8 mouse cellular contexts compared by ENCODE assay signal in genomic region chr9:35115299-35115698, GRCm38 (mm10). TPM values are rescaled to one million over a fixed set of nuclear protein-coding genes. Genes with fewer than 3 reads are reported as not detected.
A peak's percentile ranks its signal among the peaks of the same experiment; 100 is the strongest.
DNase-seq lines count a peak whose midpoint lies in the region; ATAC-seq and TF ChIP-seq lines count a peak whose summit lies in the region.

No protein-coding gene starts in this region.

- H3K79me2 ChIP-seq in C2C12 (ENCODE audit: control insufficient read depth, insufficient read depth), result peaks cover 69% of the 10 kb centered on the region

- peaks cover 44% of the 10 kb centered on the region for H3K4me1 ChIP-seq in heart, embryonic 11.5 days (ENCODE audit: control insufficient read depth, insufficient read depth, low read length)
- peaks cover 26% of the 10 kb centered on the region for H3K4me1 ChIP-seq in forebrain, embryonic 15.5 days
- peaks cover 91% of the 10 kb centered on the region for H3K4me1 ChIP-seq in liver, embryonic 12.5 days

- H3K9me3 ChIP-seq in heart, embryonic 11.5 days (replicated peaks; ENCODE audit: control insufficient read depth, low read length), result no peaks in the 10 kb centered on the region
- no peaks in the 10 kb centered on the region for H3K9me3 ChIP-seq in forebrain, embryonic 15.5 days
- no peaks in the 10 kb centered on the region for H3K9me3 ChIP-seq in liver, embryonic 12.5 days (replicated peaks)

- peak overlapping the region; percentile 59 for H3ac ChIP-seq in C2C12 (ENCODE audit: control insufficient read depth, insufficient read length, low read depth)

- H3K4me2 ChIP-seq in heart, embryonic 11.5 days, result peak overlapping the region; percentile 76
- H3K4me2 ChIP-seq in forebrain, embryonic 15.5 days (replicated peaks), result peak overlapping the region; percentile 64; the same call in 1 of the 2 replicates
- H3K4me2 ChIP-seq in liver, embryonic 12.5 days, result peak overlapping the region; percentile 89

- no peaks in the 10 kb centered on the region; the same call in 1 of the 2 replicates for H3K36me3 ChIP-seq in heart, embryonic 11.5 days (ENCODE audit: control insufficient read depth, insufficient read depth, low read length)
- peaks cover 16% of the 10 kb centered on the region for H3K36me3 ChIP-seq in C2C12 (ENCODE audit: control insufficient read depth, insufficient read depth)
- no peaks in the 10 kb centered on the region for H3K36me3 ChIP-seq in forebrain, embryonic 15.5 days
- peaks cover 50% of the 10 kb centered on the region for H3K36me3 ChIP-seq in liver, embryonic 12.5 days

- no peak for DNase-seq in heart, adult 18-20 months
- DNase-seq in c-Kit-positive CD71-positive TER-119-positive erythroid progenitor cells, embryonic 14.5 days (ENCODE audit: low spot score), result no peak
- no peak for DNase-seq in embryo, embryonic 11 days

- peak overlapping the region; percentile 83 for H3K9ac ChIP-seq in heart, embryonic 11.5 days (ENCODE audit: low read depth, low read length)
- H3K9ac ChIP-seq in forebrain, embryonic 15.5 days (replicated peaks), result no peak overlapping the region
- H3K9ac ChIP-seq in liver, embryonic 12.5 days, result peak overlapping the region; percentile 91

- WGBS in heart, embryonic 11.5 days (ENCODE audit: insufficient replicate concordance), result 59% methylated on average over 4 of the region's 4 CpGs
- WGBS in forebrain, embryonic 15.5 days, result 60% methylated on average over 3 of the region's 4 CpGs
- WGBS in liver, embryonic 12.5 days (ENCODE audit: insufficient replicate concordance), result 39% methylated on average over 3 of the region's 4 CpGs

- H3K27ac ChIP-seq in heart, embryonic 11.5 days (ENCODE audit: low read depth, low read length), result no peak overlapping the region
- no peak overlapping the region for H3K27ac ChIP-seq in forebrain, embryonic 15.5 days (replicated peaks)
- H3K27ac ChIP-seq in liver, embryonic 12.5 days, result peak overlapping the region; percentile 89

- ATAC-seq in heart, embryonic 11.5 days (replicated peaks; ENCODE audit: insufficient number of reproducible peaks, low FRiP score, low TSS enrichment), result no peak
- no peak for ATAC-seq in forebrain, embryonic 15.5 days (replicated peaks)
- ATAC-seq in liver, embryonic 12.5 days, result no peak
- no peak for ATAC-seq in frontal cortex, adult (ENCODE audit: low TSS enrichment)

- peak overlapping the region; percentile 78 for H3K4me3 ChIP-seq in heart, embryonic 11.5 days (ENCODE audit: low read depth, low read length)
- peak overlapping the region; percentile 53 for H3K4me3 ChIP-seq in C2C12 (ENCODE audit: insufficient read depth, poor library complexity, severe bottlenecking)
- no peak overlapping the region for H3K4me3 ChIP-seq in forebrain, embryonic 15.5 days
- H3K4me3 ChIP-seq in liver, embryonic 12.5 days, result peak overlapping the region; percentile 77

- H3K27me3 ChIP-seq in heart, embryonic 11.5 days (ENCODE audit: control insufficient read depth, insufficient read depth, low read length), result no peaks in the 10 kb centered on the region
- no peaks in the 10 kb centered on the region for H3K27me3 ChIP-seq in C2C12 (ENCODE audit: control insufficient read depth, insufficient read depth, insufficient read length)
- no peaks in the 10 kb centered on the region for H3K27me3 ChIP-seq in forebrain, embryonic 15.5 days
- H3K27me3 ChIP-seq in liver, embryonic 12.5 days (replicated peaks), result no peaks in the 10 kb centered on the region

- TF ChIP-seq CTCF in C2C12 (IDR thresholded peaks at IDR 0.05; ENCODE audit: control insufficient read depth, insufficient read depth, insufficient read length), result no peak

- peaks cover 43% of the 10 kb centered on the region for H3K79me3 ChIP-seq in C2C12 (ENCODE audit: low read depth)

TF ChIP-seq in C2C12, 6 proteins besides CTCF, POLR2A, EP300 and RAD21:
- no peak for TF ChIP-seq MYOD1 (IDR thresholded peaks at IDR 0.05; ENCODE audit: control insufficient read depth, insufficient read length, low read depth)
- TF ChIP-seq USF1 (IDR thresholded peaks at IDR 0.05; ENCODE audit: low read depth), result no peak
- TF ChIP-seq FOSL1 (IDR thresholded peaks at IDR 0.05; ENCODE audit: insufficient read depth, low read length, poor library complexity, severe bottlenecking), result no peak
- no peak for TF ChIP-seq CEBPB (IDR thresholded peaks at IDR 0.05; ENCODE audit: low read depth)
- TF ChIP-seq MYOG (IDR thresholded peaks at IDR 0.05; ENCODE audit: control insufficient read depth, extremely low read depth, insufficient read length), result no peak
- TF ChIP-seq MAX (IDR thresholded peaks at IDR 0.05), result no peak

RNA-seq across cellular contexts. Expression of gene St3gal4, which starts 3.8 kb away (rescaled TPM):
- polyA plus RNA-seq in heart, embryonic 11.5 days (2014; fragmentation: Nextera tagmentation; extraction: Ambion mirVana), result 19.8 and 20.5 TPM in 2 replicates
- total RNA-seq in heart, adult 18-20 months (2021), result 10 to 100 TPM; 24.1 to 26.0 TPM
- 31.1 TPM for polyA plus RNA-seq in C2C12 (2012; fragmentation: generic; extraction: Trizol)
- polyA plus RNA-seq in forebrain, embryonic 15.5 days (2015; fragmentation: Nextera tagmentation; extraction: Ambion mirVana), result 13.7 and 13.8 TPM in 2 replicates
- polyA plus RNA-seq in liver, embryonic 12.5 days (2016; fragmentation: Nextera tagmentation; extraction: Ambion mirVana), result 27.9 and 30.1 TPM in 2 replicates
